Mouse (Mus musculus) ES-Bruce4 (cell line): ENCODE measurements at regions not wholly inside any gene's neighbourhood (a gene's known extent, or its start where the extent isn't known, plus 50 kb on each side); places are given as distances from the start of the nearest gene placed in this dataset.

Source experiments
- CTCF ChIP-seq: IDR thresholded peaks from one replicate; pipeline ENCODE4 v1.8.1; 2011; ENCODE audit warnings: low read depth, low read length
- EP300 ChIP-seq: IDR thresholded peaks from 2 replicates; pipeline ENCODE4 v1.6.1; 2011; ENCODE audit warnings: low read depth, low read length; ENCODE audit not compliant: insufficient read depth
- POLR2A ChIP-seq: IDR thresholded peaks from one replicate; pipeline ENCODE4 v1.8.1; 2011; ENCODE audit warnings: low read length; ENCODE audit not compliant: insufficient read depth

DNA sequence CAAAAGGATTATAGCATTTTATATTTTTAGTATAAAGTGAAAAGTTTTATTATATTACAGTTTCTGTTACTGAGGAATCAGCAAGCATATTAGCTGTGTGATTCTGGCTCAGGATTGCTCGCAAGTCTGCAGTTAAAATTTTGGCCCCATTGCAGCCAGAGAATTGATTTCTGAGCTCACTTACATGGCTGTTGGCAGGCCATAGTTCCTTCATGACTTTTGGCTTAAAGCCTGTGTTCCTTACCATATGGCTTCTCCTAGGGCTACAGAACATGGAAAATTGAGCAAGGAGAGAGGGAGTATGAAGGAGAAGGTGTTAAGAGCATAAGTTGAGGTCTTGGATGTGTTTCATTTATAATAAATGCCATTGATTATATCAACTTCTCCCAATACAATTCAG is 1372.6 kb upstream of the Got2 start:
- TF ChIP-seq EP300, result no peak
- TF ChIP-seq POLR2A, result no peak
- no peak for TF ChIP-seq CTCF
